Mouse (Mus musculus): ENCODE data around the gene Mtm1. TPM values are rescaled to one million over a fixed set of nuclear protein-coding genes. Genes with fewer than 3 reads are reported as not detected.

The Mtm1 gene
- 4.3 and 4.4 TPM in 2 replicates for polyA plus RNA-seq (2014; fragmentation: Nextera tagmentation; extraction: Ambion mirVana)

- H3K4me1 ChIP-seq (ENCODE audit: insufficient read depth), result no peaks in the 10 kb centered on the region
- 86% methylated on average over 1 of the region's 1 CpGs for WGBS
- no peak within 1 kb of the TSS for H3K4me2 ChIP-seq
- no peaks in the 10 kb centered on the region for H3K27me3 ChIP-seq (ENCODE audit: insufficient read depth, low read length)
- TF ChIP-seq CTCF (IDR thresholded peaks at IDR 0.05; ENCODE audit: low read depth), result no peak
- H3K9me3 ChIP-seq (ENCODE audit: low read depth, low read length), result no peaks in the 10 kb centered on the region
- no peaks in the 10 kb centered on the region for H3K36me3 ChIP-seq (ENCODE audit: insufficient read depth)
- no peak for ATAC-seq (ENCODE audit: insufficient read depth)
- no peak within 1 kb of the TSS for H3K4me3 ChIP-seq (ENCODE audit: low read depth, low read length)
- DNase-seq, result no peak
- no peak within 1 kb of the TSS for H3K27ac ChIP-seq (ENCODE audit: low read depth)
- H3K9ac ChIP-seq, result no peak within 1 kb of the TSS
Measured at GRCm38 (mm10) chrX:71210467-71210866, at the start of gene Mtm1. Mtm1 (plus strand) TSS chrX:71210767.

- DNase-seq, result no peak
- no peak for TF ChIP-seq CTCF (IDR thresholded peaks at IDR 0.05; ENCODE audit: low read depth)
- ATAC-seq (ENCODE audit: insufficient read depth), result no peak
- H3K9me3 ChIP-seq (ENCODE audit: low read depth, low read length), result no peaks in the 10 kb centered on the region
- no peak overlapping the region for H3K27ac ChIP-seq (ENCODE audit: low read depth)
- H3K4me2 ChIP-seq, result no peak overlapping the region
- H3K9ac ChIP-seq, result no peak overlapping the region
- H3K27me3 ChIP-seq (ENCODE audit: insufficient read depth, low read length), result no peaks in the 10 kb centered on the region
- no peak overlapping the region for H3K4me3 ChIP-seq (ENCODE audit: low read depth, low read length)
- H3K36me3 ChIP-seq (ENCODE audit: insufficient read depth), result no peaks in the 10 kb centered on the region
- WGBS, result 87% methylated on average over 3 of the region's 3 CpGs
- no peaks in the 10 kb centered on the region for H3K4me1 ChIP-seq (ENCODE audit: insufficient read depth)
Measured at GRCm38 (mm10) chrX:71181526-71181925, 29.0 kb upstream of the Mtm1 start.

GRCm38 (mm10) chrX:71183671-71184070 is 26.9 kb upstream of the Mtm1 start:
- no peaks in the 10 kb centered on the region for H3K9me3 ChIP-seq (ENCODE audit: low read depth, low read length)
- WGBS, result 85% methylated on average over 4 of the region's 4 CpGs
- DNase-seq (no peak), ATAC-seq (ENCODE audit: insufficient read depth) (no peak)
- H3K4me1 ChIP-seq (ENCODE audit: insufficient read depth), result no peaks in the 10 kb centered on the region
- H3K27ac ChIP-seq (ENCODE audit: low read depth), result no peak overlapping the region
- H3K27me3 ChIP-seq (ENCODE audit: insufficient read depth, low read length), result no peaks in the 10 kb centered on the region
- no peak overlapping the region for H3K4me3 ChIP-seq (ENCODE audit: low read depth, low read length)
- no peak for TF ChIP-seq CTCF (IDR thresholded peaks at IDR 0.05; ENCODE audit: low read depth)
- no peak overlapping the region for H3K4me2 ChIP-seq
- H3K9ac ChIP-seq, result no peak overlapping the region
- no peaks in the 10 kb centered on the region for H3K36me3 ChIP-seq (ENCODE audit: insufficient read depth)

- no peak for TF ChIP-seq CTCF (IDR thresholded peaks at IDR 0.05; ENCODE audit: low read depth)
- DNase-seq (no peak), ATAC-seq (ENCODE audit: insufficient read depth) (no peak)
- Histone ChIP-seq H3K9me3 (ENCODE audit: low read depth, low read length) (no peaks in the 10 kb centered on the region), H3K9ac (no peak overlapping the region), H3K36me3 (ENCODE audit: insufficient read depth) (no peaks in the 10 kb centered on the region), H3K4me3 (ENCODE audit: low read depth, low read length) (no peak overlapping the region), H3K27ac (ENCODE audit: low read depth) (no peak overlapping the region), H3K27me3 (ENCODE audit: insufficient read depth, low read length) (no peaks in the 10 kb centered on the region), H3K4me2 (no peak overlapping the region), H3K4me1 (ENCODE audit: insufficient read depth) (no peaks in the 10 kb centered on the region)
- 67% methylated on average over 1 of the region's 1 CpGs for WGBS
Measured at GRCm38 (mm10) chrX:71186396-71186795, 24.2 kb upstream of the Mtm1 start.

- Histone ChIP-seq H3K4me2 (no peak overlapping the region), H3K4me1 (ENCODE audit: insufficient read depth) (no peaks in the 10 kb centered on the region), H3K27ac (ENCODE audit: low read depth) (no peak overlapping the region), H3K9me3 (ENCODE audit: low read depth, low read length) (no peaks in the 10 kb centered on the region), H3K27me3 (ENCODE audit: insufficient read depth, low read length) (no peaks in the 10 kb centered on the region), H3K4me3 (ENCODE audit: low read depth, low read length) (no peak overlapping the region), H3K36me3 (ENCODE audit: insufficient read depth) (no peaks in the 10 kb centered on the region), H3K9ac (no peak overlapping the region)
- DNase-seq, result no peak
- no peak for TF ChIP-seq CTCF (IDR thresholded peaks at IDR 0.05; ENCODE audit: low read depth)
- no peak for ATAC-seq (ENCODE audit: insufficient read depth)
- WGBS, result 69% methylated on average over 2 of the region's 2 CpGs
Measured at GRCm38 (mm10) chrX:71204776-71205175, 5.8 kb upstream of the Mtm1 start.

- Histone ChIP-seq H3K4me3 (ENCODE audit: low read depth, low read length) (no peak overlapping the region), H3K9ac (no peak overlapping the region), H3K4me1 (ENCODE audit: insufficient read depth) (no peaks in the 10 kb centered on the region), H3K9me3 (ENCODE audit: low read depth, low read length) (no peaks in the 10 kb centered on the region), H3K4me2 (no peak overlapping the region), H3K27me3 (ENCODE audit: insufficient read depth, low read length) (no peaks in the 10 kb centered on the region), H3K27ac (ENCODE audit: low read depth) (no peak overlapping the region), H3K36me3 (ENCODE audit: insufficient read depth) (no peaks in the 10 kb centered on the region)
- no peak for DNase-seq
- TF ChIP-seq CTCF (IDR thresholded peaks at IDR 0.05; ENCODE audit: low read depth), result no peak
- WGBS, result 83% methylated on average over 1 of the region's 1 CpGs
- ATAC-seq (ENCODE audit: insufficient read depth), result no peak
Measured at GRCm38 (mm10) chrX:71205821-71206542, 4.6 kb upstream of the Mtm1 start.

GRCm38 (mm10) chrX:71206595-71206994 is 4.0 kb upstream of the Mtm1 start:
- Histone ChIP-seq H3K4me1 (ENCODE audit: insufficient read depth) (no peaks in the 10 kb centered on the region), H3K9ac (no peak overlapping the region), H3K4me3 (ENCODE audit: low read depth, low read length) (no peak overlapping the region), H3K4me2 (no peak overlapping the region), H3K36me3 (ENCODE audit: insufficient read depth) (no peaks in the 10 kb centered on the region), H3K9me3 (ENCODE audit: low read depth, low read length) (no peaks in the 10 kb centered on the region), H3K27me3 (ENCODE audit: insufficient read depth, low read length) (no peaks in the 10 kb centered on the region), H3K27ac (ENCODE audit: low read depth) (no peak overlapping the region)
- no peak for TF ChIP-seq CTCF (IDR thresholded peaks at IDR 0.05; ENCODE audit: low read depth)
- WGBS, result 76% methylated on average over 1 of the region's 1 CpGs
- no peak for DNase-seq
- no peak for ATAC-seq (ENCODE audit: insufficient read depth)

All from lung, embryonic 14.5 days (tissue).